Mouse (Mus musculus) embryonic facial prominence, embryonic 12.5 days (tissue): ENCODE measurements around the gene Alox5. TPM values are rescaled to one million over a fixed set of nuclear protein-coding genes. Genes with fewer than 3 reads are reported as not detected.

Experiments
- ATAC-seq: fragments of 200-750 bp; cut with Nextera tagmentation; 2 replicates; pipeline ENCODE4 v1.8.0; 2017; ENCODE audit not compliant: insufficient number of reproducible peaks, insufficient read depth, low FRiP score, low TSS enrichment
- H3K27ac ChIP-seq: fragments of 300-500 bp; sonication (generic); 2 replicates; pipeline ENCODE4 v1.5.1; 2016; ENCODE audit warnings: mild to moderate bottlenecking
- H3K27me3 ChIP-seq: fragments of 300-500 bp; sonication (generic); 2 replicates; pipeline ENCODE4 v1.6.1; 2016; ENCODE audit warnings: mild to moderate bottlenecking, moderate library complexity
- H3K36me3 ChIP-seq: fragments of 300-500 bp; sonication (generic); 2 replicates; pipeline ENCODE4 v1.6.1; 2016; ENCODE audit warnings: mild to moderate bottlenecking
- H3K4me1 ChIP-seq: fragments of 300-500 bp; sonication (generic); 2 replicates; pipeline ENCODE4 v1.6.1; 2016
- H3K4me2 ChIP-seq: fragments of 300-500 bp; sonication (generic); replicated peaks from 2 replicates; pipeline ENCODE4 v1.6.1; 2016; ENCODE audit warnings: mild to moderate bottlenecking, moderate library complexity
- H3K4me3 ChIP-seq: fragments of 300-500 bp; sonication (generic); 2 replicates; pipeline ENCODE4 v1.5.1; 2016; ENCODE audit warnings: mild to moderate bottlenecking
- H3K9ac ChIP-seq: fragments of 300-500 bp; sonication (generic); 2 replicates; pipeline ENCODE4 v1.6.1; 2016; ENCODE audit warnings: mild to moderate bottlenecking, moderate library complexity
- H3K9me3 ChIP-seq: fragments of 300-500 bp; sonication (generic); 2 replicates; pipeline ENCODE4 v1.6.1; 2016; ENCODE audit warnings: mild to moderate bottlenecking, moderate library complexity
- WGBS: fragments of 180-500 bp; shearing (Covaris S2); methylation state at CpG from one replicate; pipeline ENCODE4 v1.1.7; 2016; 5-methylcytosine and 5-hydroxymethylcytosine counted together
- polyA plus RNA-seq: library from polyadenylated mRNA; unstranded; fragments of >200 nt; fragmentation: Nextera tagmentation; extraction: Ambion mirVana; gene quantifications from 2 replicates; pipeline ENCODE4 v1.2.1, GENCODE M21; 2016

The Alox5 gene
- polyA plus RNA-seq, 1 experiment from 2014 or later: 0.92 TPM

- Histone ChIP-seq H3K4me1 (peaks cover 5% of the 10 kb centered on the region), H3K36me3 (no peaks in the 10 kb centered on the region), H3K4me2 (no peak overlapping the region), H3K9me3 (no peaks in the 10 kb centered on the region), H3K4me3 (no peak overlapping the region), H3K27ac (no peak overlapping the region), H3K27me3 (no peaks in the 10 kb centered on the region), H3K9ac (no peak overlapping the region)
- no peak for ATAC-seq
- WGBS: 67% methylated on average over 3 of the region's 3 CpGs
Observed at GRCm38 (mm10) chr6:116380157-116380556, 80.8 kb downstream of the Alox5 start.

GRCm38 (mm10) chr6:116378892-116379291 is 82.1 kb downstream of the Alox5 start:
- Histone ChIP-seq H3K9ac (no peak overlapping the region), H3K36me3 (no peaks in the 10 kb centered on the region), H3K4me2 (no peak overlapping the region), H3K27ac (no peak overlapping the region), H3K4me3 (no peak overlapping the region), H3K4me1 (peaks cover 7% of the 10 kb centered on the region; the same call in 1 of the 2 replicates), H3K27me3 (no peaks in the 10 kb centered on the region), H3K9me3 (no peaks in the 10 kb centered on the region)
- WGBS: 89% methylated on average over 7 of the region's 7 CpGs
- no peak for ATAC-seq

DNA sequence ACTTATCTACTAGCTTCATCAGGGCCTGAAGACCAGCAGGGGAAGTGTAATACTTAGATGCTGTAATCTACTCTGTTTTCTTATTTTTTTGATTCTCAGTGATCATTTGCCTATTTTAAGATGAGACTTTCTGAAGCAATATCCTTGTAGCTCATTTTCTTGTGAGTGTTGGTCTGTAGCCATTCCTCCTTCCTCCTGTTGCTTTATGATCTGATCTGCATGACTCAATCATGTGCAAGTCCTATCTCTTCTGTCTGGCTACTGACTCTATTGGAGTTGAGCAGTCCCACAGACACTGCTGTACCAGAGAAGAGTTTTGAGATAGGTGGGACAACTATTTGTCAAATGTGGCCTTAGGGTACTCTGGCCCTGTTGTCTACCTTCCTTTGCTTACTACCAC is 86.4 kb downstream of the Alox5 start:
- H3K27ac ChIP-seq: no peak overlapping the region
- H3K4me2 ChIP-seq: no peak overlapping the region
- ATAC-seq: no peak
- no peak overlapping the region for H3K4me3 ChIP-seq
- peaks cover 3% of the 10 kb centered on the region; the same call in 1 of the 2 replicates for H3K4me1 ChIP-seq
- H3K9me3 ChIP-seq: no peaks in the 10 kb centered on the region
- no peaks in the 10 kb centered on the region for H3K27me3 ChIP-seq
- H3K36me3 ChIP-seq: no peaks in the 10 kb centered on the region
- no peak overlapping the region for H3K9ac ChIP-seq

GRCm38 (mm10) chr6:116374136-116374535 is 86.8 kb downstream of the Alox5 start:
- H3K36me3 ChIP-seq: no peaks in the 10 kb centered on the region
- WGBS: 97% methylated on average over 1 of the region's 1 CpGs
- no peak overlapping the region for H3K4me3 ChIP-seq
- H3K4me2 ChIP-seq: no peak overlapping the region
- H3K9me3 ChIP-seq: no peaks in the 10 kb centered on the region
- H3K27ac ChIP-seq: no peak overlapping the region
- peaks cover 3% of the 10 kb centered on the region; the same call in 1 of the 2 replicates for H3K4me1 ChIP-seq
- H3K27me3 ChIP-seq: no peaks in the 10 kb centered on the region
- no peak for ATAC-seq
- H3K9ac ChIP-seq: no peak overlapping the region

- Histone ChIP-seq H3K9me3 (no peaks in the 10 kb centered on the region), H3K4me3 (no peak overlapping the region), H3K4me1 (peaks cover 3% of the 10 kb centered on the region; the same call in 1 of the 2 replicates), H3K4me2 (no peak overlapping the region), H3K9ac (no peak overlapping the region), H3K36me3 (no peaks in the 10 kb centered on the region), H3K27ac (no peak overlapping the region), H3K27me3 (no peaks in the 10 kb centered on the region)
- ATAC-seq: no peak
- 95% methylated on average over 3 of the region's 3 CpGs for WGBS
Observed at GRCm38 (mm10) chr6:116371500-116371899, 89.5 kb downstream of the Alox5 start.

- 84% methylated on average over 6 of the region's 6 CpGs for WGBS
- Histone ChIP-seq H3K9me3 (no peaks in the 10 kb centered on the region), H3K4me1 (peaks cover 3% of the 10 kb centered on the region; the same call in 1 of the 2 replicates), H3K27me3 (no peaks in the 10 kb centered on the region), H3K36me3 (no peaks in the 10 kb centered on the region), H3K4me2 (no peak overlapping the region), H3K4me3 (no peak overlapping the region), H3K27ac (no peak overlapping the region), H3K9ac (no peak overlapping the region)
- no peak for ATAC-seq
Observed at GRCm38 (mm10) chr6:116370216-116370976, 90.6 kb downstream of the Alox5 start.

DNA sequence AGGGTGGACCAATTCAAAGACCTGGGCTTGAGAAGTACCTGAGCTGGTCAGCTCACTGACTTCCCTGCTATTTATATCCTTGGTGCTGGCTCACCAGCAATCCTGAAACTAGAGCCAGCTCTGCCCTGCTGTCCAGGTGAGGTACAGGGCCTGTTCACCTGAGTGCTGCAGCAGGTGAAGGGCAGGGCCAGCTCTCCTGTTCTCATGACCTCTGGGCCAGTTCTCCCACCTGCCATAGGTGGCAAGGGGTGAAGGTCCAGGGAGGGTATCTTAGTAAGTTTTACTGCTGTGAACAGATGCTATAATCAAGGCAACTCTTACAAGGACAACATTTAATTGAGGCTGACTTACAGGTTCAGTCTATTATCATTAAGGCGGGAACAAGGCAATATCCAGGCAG is 91.2 kb downstream of the Alox5 start:
- Histone ChIP-seq H3K27me3 (no peaks in the 10 kb centered on the region), H3K4me2 (no peak overlapping the region), H3K36me3 (no peaks in the 10 kb centered on the region), H3K9ac (no peak overlapping the region), H3K9me3 (no peaks in the 10 kb centered on the region), H3K4me1 (peaks cover 3% of the 10 kb centered on the region; the same call in 1 of the 2 replicates), H3K4me3 (no peak overlapping the region), H3K27ac (no peak overlapping the region)
- WGBS: 95% methylated on average over 1 of the region's 1 CpGs
- no peak for ATAC-seq

DNA sequence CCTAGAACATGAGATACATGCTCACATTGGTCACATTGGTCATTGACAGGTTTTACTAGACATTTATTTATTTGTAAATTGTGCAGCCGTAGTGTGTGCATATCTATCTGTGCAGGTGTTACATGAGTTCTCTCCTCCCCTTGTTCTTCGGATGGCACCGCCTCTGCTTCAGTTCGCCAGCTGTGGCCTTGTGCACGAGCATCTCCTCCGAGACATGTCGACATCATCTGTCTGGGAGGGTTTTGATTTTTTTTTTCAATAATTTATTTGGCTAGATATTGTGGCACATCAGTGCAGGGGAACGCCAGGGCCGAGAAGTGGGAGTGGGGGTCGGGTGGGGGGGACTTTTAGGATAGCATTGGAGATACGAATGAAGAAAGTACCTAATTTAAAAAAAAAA is 93.0 kb downstream of the Alox5 start:
- no peaks in the 10 kb centered on the region for H3K27me3 ChIP-seq
- H3K4me1 ChIP-seq: no peaks in the 10 kb centered on the region
- no peaks in the 10 kb centered on the region for H3K36me3 ChIP-seq
- H3K27ac ChIP-seq: no peak overlapping the region
- no peak overlapping the region for H3K4me3 ChIP-seq
- H3K9ac ChIP-seq: no peak overlapping the region
- 83% methylated on average over 11 of the region's 11 CpGs for WGBS
- ATAC-seq: no peak
- no peak overlapping the region for H3K4me2 ChIP-seq
- H3K9me3 ChIP-seq: no peaks in the 10 kb centered on the region

GRCm38 (mm10) chr6:116361993-116362392 is 99.0 kb downstream of the Alox5 start:
- Histone ChIP-seq H3K4me3 (no peak overlapping the region), H3K27ac (no peak overlapping the region), H3K27me3 (no peaks in the 10 kb centered on the region), H3K9ac (no peak overlapping the region), H3K36me3 (no peaks in the 10 kb centered on the region), H3K4me2 (no peak overlapping the region), H3K4me1 (no peaks in the 10 kb centered on the region), H3K9me3 (no peaks in the 10 kb centered on the region)
- no peak for ATAC-seq
- WGBS: 87% methylated on average over 4 of the region's 4 CpGs

DNA sequence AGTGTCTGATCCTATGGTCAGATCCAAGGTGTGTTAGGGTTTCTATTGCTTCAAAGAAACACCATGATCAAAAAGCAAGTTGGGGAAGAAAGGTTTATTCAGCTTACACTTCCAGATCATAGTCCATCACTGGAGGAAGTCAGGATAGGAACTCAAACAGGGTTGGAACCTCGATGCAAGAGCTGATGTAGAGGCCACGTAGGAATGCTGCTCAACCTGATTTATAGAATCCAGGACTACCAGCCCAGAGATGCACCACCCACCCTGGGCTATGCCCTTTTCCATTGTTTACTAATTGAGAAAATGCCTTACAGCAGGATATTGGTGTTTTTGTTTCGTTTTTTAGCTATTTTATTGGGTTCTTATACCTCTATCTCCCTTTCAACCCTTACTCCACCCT is 99.5 kb downstream of the Alox5 start:
- Histone ChIP-seq H3K9me3 (no peaks in the 10 kb centered on the region), H3K36me3 (no peaks in the 10 kb centered on the region), H3K4me2 (no peak overlapping the region), H3K27me3 (no peaks in the 10 kb centered on the region), H3K9ac (no peak overlapping the region), H3K27ac (no peak overlapping the region), H3K4me1 (no peaks in the 10 kb centered on the region), H3K4me3 (no peak overlapping the region)
- 84% methylated on average over 3 of the region's 3 CpGs for WGBS
- no peak for ATAC-seq
